Mouse (Mus musculus): ENCODE results near the gene Rps11. TPM values are rescaled to one million over a fixed set of nuclear protein-coding genes. Genes with fewer than 3 reads are reported as not detected.

Rps11 gene
- total RNA-seq, 2 experiments from 2014 or later, result 985 to 1,047 TPM

GRCm38 (mm10) chr7:45091001-45091990, 32.9 kb downstream of the Rps11 start:
- DNase-seq (ENCODE audit: low spot score in 2 of 2), result peak in 1 of 2 experiments; percentile 55

GRCm38 (mm10) chr7:45090251-45090977, 33.8 kb downstream of the Rps11 start:
- DNase-seq (ENCODE audit: low spot score in 2 of 2), result no peak

DNA sequence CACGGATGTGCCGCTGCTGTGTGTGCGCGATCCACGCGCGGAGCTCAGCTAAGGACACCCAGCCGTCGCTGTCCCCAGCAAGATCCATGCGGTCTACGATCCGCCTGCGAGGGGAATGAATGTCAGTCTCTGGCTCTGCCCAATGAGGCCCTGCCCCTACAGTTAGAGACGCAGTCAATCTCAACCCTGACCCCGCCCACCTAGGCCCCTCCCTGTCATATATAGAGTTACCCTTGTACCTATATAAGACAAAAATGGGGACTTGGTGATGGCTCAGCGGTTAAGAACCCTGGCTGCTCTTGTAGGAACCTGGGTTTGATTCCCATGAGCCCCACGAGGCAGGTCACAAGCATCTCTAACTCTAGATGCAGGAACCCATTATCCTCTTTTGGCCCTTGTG, 35.6 kb downstream of the Rps11 start:
- DNase-seq (ENCODE audit: low spot score in 2 of 2), result no peak

DNA sequence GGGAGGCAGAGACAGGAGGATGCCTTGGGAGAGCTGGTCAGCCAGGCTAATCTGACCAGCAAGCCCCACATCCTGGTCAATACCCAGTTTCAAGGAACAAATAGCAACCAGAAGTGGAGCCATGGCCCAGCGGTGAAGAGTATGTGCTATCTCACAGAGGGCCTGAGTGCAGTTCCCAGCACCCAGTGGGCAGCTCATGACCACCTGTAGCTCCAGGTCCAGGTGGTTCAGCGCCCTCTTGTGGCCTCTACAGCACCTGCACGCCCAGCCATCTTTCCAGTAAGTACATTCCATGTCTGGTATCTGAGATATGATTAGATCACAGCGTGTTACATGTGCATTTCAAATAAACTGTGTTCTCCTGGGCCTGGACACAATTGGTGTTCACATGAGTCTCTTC, 38.2 kb downstream of the Rps11 start:
- DNase-seq (ENCODE audit: low spot score in 2 of 2), result no peak

DNA sequence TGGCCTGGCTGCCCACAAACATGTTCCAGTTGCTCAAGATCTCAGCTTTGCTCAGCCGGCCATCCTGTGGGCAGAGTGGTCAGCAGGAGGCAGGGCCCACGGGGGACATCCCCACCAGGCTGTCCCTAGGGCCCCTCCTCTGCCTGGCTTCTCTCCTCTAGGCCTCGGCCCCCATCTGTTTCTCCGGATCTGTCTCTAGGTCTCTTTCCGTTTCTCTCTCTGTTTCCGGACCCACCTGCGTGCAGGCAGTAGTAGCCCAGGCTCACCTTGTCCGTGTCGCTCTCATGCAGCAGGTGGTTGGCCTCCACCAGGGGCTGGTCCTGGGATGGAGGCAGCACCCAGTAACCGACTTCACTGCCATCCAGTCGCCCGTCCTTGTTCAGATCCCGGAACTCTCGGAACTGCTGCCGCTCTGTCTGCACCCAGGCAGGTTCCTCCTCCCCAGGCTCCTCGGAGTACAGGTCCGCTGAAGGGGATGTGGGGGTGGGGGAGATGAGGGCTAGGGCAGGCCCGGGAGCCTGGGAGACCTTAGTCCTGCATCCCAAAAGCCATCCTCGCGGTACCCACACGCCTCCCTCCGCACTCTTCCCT, 40.8 kb downstream of the Rps11 start:
- no peak for DNase-seq (ENCODE audit: low spot score in 2 of 2)

DNA sequence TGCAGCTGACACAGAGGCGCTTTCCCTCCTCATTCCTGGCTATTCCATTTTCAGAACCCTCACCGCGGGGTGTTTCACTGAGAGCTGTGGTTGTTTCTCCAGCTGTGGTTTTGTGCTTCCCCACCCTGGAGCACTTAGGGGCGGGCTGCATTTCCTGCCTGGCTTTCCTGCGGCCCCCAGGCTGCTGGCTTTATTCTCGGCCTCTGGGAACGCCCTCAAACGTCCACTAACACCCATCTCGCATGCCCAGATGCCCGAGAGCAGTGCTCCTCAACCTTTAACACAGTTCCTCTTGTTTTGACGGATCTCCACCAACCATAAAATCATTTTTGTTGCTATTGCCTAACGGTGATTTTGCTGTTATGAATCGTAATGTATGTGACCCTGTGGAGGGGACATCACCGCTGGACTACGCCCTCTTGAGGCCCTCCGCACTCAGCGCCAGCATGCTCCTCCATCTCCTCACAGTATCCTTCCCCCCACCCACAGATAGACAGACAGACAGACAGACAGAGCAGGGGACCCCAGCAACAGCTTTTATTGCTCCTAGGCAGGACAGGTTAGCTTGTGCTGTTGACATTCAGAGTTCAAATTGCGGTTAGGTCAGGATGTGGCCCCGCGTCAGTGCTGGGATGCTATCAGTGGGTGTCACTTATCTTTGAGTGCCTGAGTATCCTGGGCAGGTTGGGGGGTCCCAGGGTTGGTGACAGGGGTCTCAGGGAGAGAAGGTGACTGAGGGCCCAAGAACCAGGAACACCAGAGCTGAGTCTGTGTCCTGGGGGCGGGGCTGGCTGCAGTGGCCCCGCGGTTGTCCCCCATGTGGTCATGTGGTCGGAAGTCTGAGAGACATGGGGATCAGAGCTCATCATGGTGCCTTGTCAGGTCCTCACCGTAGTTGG, 41.6 kb downstream of the Rps11 start:
- peak in 1 of 2 experiments; percentile 48 for DNase-seq (ENCODE audit: low spot score in 2 of 2)

DNA sequence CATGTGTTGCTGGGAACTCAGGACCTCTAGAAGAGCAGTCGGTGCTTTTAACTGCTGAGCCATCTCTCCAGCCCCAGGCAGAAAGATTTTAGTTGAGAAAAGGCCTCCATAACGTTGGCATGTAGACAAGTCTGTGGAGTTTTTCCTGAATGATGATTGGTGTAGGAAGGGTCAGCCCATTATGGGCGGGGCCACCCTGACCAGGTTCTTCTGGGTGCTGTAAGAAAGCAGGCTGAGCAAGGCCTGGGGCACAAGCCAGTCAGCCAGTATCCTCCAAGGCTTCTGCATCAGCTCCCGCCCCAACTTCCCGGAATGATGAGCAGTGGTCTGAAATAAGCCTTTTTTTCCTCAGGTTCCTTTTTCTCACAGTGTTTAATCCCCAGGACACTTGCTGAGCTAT, 43.2 kb downstream of the Rps11 start:
- no peak for DNase-seq (ENCODE audit: low spot score in 2 of 2)

- peak; percentile 84 to 89 for DNase-seq (ENCODE audit: low spot score in 2 of 2)
Measured at GRCm38 (mm10) chr7:45079856-45080255, 44.4 kb downstream of the Rps11 start.

GRCm38 (mm10) chr7:45078513-45078912, 45.7 kb downstream of the Rps11 start:
- peak in 1 of 2 experiments; percentile 79 for DNase-seq (ENCODE audit: low spot score in 2 of 2)

DNA sequence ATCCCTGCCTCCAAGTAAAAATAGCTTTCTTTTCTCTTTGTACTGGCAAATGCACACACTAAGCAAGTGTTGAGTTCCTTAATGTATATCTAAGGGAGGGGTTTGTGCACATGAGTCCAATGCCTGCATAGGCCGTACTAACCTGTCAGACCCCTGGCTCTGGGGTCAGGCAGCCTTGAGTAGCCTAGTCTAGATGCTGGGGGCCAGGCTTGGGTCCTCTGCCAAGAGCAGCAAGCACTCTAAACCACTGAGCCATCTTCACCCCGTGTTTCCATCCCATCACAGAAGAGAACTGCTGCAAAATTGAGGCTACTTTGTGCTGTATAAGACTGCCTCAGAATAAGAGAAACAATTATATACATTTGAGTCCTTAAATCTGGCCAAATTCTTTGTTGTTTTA, 46.4 kb downstream of the Rps11 start:
- no peak for DNase-seq (ENCODE audit: low spot score in 2 of 2)

DNA sequence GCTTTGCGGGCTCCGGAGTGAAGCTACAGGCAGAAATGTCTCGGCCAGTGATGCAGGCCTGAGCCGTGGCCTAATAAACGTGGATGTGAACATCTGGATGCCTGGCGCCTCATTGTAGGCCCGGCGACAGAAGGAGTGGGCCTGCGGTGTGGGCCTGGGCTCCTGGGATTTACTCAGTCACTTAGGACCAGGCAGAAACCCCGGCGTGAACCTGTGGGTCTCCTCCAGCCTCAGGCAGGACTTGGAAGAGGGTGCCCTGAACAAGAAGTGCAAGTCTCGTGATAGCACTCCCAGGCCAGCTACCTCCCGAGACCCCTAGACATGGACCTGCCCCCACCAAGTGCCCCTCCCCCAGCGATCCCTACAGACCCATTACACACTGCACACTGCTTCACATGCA, 46.9 kb downstream of the Rps11 start:
- no peak for DNase-seq (ENCODE audit: low spot score in 2 of 2)

- DNase-seq (ENCODE audit: low spot score in 2 of 2), result no peak
Measured at GRCm38 (mm10) chr7:45076501-45076900, 47.7 kb downstream of the Rps11 start.

- DNase-seq (ENCODE audit: low spot score in 2 of 2), result no peak
Measured at GRCm38 (mm10) chr7:45075405-45075804, 48.8 kb downstream of the Rps11 start.

GRCm38 (mm10) chr7:45073949-45074348, 50.3 kb downstream of the Rps11 start:
- DNase-seq (ENCODE audit: low spot score in 2 of 2), result no peak

DNA sequence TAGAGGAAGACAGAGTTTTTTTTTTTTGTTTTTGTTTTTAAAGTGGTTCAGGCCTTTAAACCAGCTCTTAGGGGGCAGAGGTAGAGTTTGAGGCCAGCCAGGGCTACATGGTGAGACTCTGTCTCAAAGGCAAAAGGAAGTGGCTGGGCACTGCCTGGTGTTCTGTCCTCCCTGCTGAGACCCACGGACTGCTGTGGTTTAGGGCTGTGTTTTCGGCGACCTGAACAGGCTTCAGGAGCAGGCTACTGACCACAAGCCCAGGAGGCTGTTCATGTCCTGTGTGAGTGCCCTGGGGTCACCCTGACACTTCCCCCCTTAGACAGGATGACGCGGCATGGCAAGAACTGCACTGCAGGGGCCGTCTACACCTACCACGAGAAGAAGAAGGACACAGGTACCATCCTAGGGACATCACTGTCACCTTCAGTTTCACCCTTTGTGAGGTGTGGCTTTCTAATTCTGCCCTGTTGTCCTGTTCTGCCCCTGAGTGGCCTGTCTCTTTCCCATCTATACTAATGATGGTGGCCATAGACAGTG, 51.0 kb downstream of the Rps11 start:
- DNase-seq (ENCODE audit: low spot score in 2 of 2), result no peak

Small RNA genes within 50 kb of the gene (microRNA-seq; reads per million reads assigned to microRNA genes)
- gene Mir150 (85.5 reads per million, percentile 48 among the genes with 10 or more reads in this experiment), gene Mir5121 (11.4 reads per million, percentile 29 among the genes with 10 or more reads in this experiment), gene Mir7055 (not detected)

Other genes with a start within 250 kb of the Rps11 start
- gene Med25, start 231.7 kb downstream of the Rps11 start, total RNA-seq (2021), result 10 to 100 TPM; 63.8 to 67.6 TPM
- gene Fuz, start 228.4 kb downstream of the Rps11 start, total RNA-seq (2021), result 10 to 100 TPM; 16.1 to 18.4 TPM
- 10 to 100 TPM; 84.8 to 88.9 TPM for gene Ap2a1, start 194.9 kb downstream of the Rps11 start, total RNA-seq (2021)
- gene Tsks, start 181.2 kb downstream of the Rps11 start, total RNA-seq (2021), result not detected
- gene Cpt1c, start 149.6 kb downstream of the Rps11 start, total RNA-seq (2021), result 10 to 100 TPM; 10.3 to 10.8 TPM
- gene Prmt1, start 137.9 kb downstream of the Rps11 start, total RNA-seq (2021), result 100 to 1,000 TPM; 318 to 331 TPM
- 10 to 100 TPM; 46.0 to 50.4 TPM for gene Irf3, start 126.8 kb downstream of the Rps11 start, total RNA-seq (2021)
- 10 to 100 TPM; 21.5 to 22.0 TPM for gene Bcl2l12, start 125.7 kb downstream of the Rps11 start, total RNA-seq (2021)
- gene Scaf1, start 108.1 kb downstream of the Rps11 start, total RNA-seq (2021), result 10 to 100 TPM; 74.1 to 76.0 TPM
- gene Rras, start 106.5 kb downstream of the Rps11 start, total RNA-seq (2021), result 100 to 1,000 TPM; 119 to 123 TPM
- gene Prr12, start 71.6 kb downstream of the Rps11 start, total RNA-seq (2021), result 10 to 100 TPM; 63.9 to 65.2 TPM
- 10 to 100 TPM; 47.3 to 48.3 TPM for gene Nosip, start 62.0 kb downstream of the Rps11 start, total RNA-seq (2021)
- 10 to 100 TPM; 11.7 to 12.3 TPM for gene Prrg2, start 61.8 kb downstream of the Rps11 start, total RNA-seq (2021)
- gene Rcn3, start 32.2 kb downstream of the Rps11 start, total RNA-seq (2021), result 100 to 1,000 TPM; 172 to 192 TPM
- 10 to 100 TPM; 84.6 to 87.3 TPM for gene Fcgrt, start 20.6 kb downstream of the Rps11 start, total RNA-seq (2021)
- 1,000 to 10,000 TPM; 1,483 to 1,628 TPM for gene Rpl13a, start 4.3 kb upstream of the Rps11 start, total RNA-seq (2021)
- gene Gm45713, start 11.8 kb upstream of the Rps11 start, total RNA-seq (2021), result under 1 TPM in 1 of 2 experiments, not detected in 1; 0.34 TPM
- gene Flt3l, start 12.0 kb upstream of the Rps11 start, total RNA-seq (2021), result 1 to 10 TPM; 2.4 to 5.1 TPM
- gene Pih1d1, start 29.9 kb upstream of the Rps11 start, total RNA-seq (2021), result 10 to 100 TPM; 52.1 to 59.3 TPM
- 10 to 100 TPM; 34.8 to 51.6 TPM for gene Aldh16a1, start 30.1 kb upstream of the Rps11 start, total RNA-seq (2021)
- 1 to 10 TPM; 2.6 to 3.0 TPM for gene Slc17a7, start 39.5 kb upstream of the Rps11 start, total RNA-seq (2021)
- gene Gfy, start 55.1 kb upstream of the Rps11 start, total RNA-seq (2021), result under 1 TPM; 0.34 to 0.42 TPM
- gene Pth2, start 56.6 kb upstream of the Rps11 start, total RNA-seq (2021), result not detected
- gene Ccdc155, start 80.5 kb upstream of the Rps11 start, total RNA-seq (2021), result 1 to 10 TPM; 3.2 to 4.9 TPM
- gene Dkkl1, start 87.7 kb upstream of the Rps11 start, total RNA-seq (2021), result not detected
- gene Tead2, start 91.3 kb upstream of the Rps11 start, total RNA-seq (2021), result 10 to 100 TPM; 40.0 to 51.4 TPM
- gene Cd37, start 114.7 kb upstream of the Rps11 start, total RNA-seq (2021), result 1 to 10 TPM; 3.7 to 4.8 TPM
- gene Slc6a16, start 116.6 kb upstream of the Rps11 start, total RNA-seq (2021), result not detected
- gene Slc6a21, start 153.1 kb upstream of the Rps11 start, total RNA-seq (2021), result not detected
- 10 to 100 TPM; 42.7 to 53.4 TPM for gene Trpm4, start 209.3 kb upstream of the Rps11 start, total RNA-seq (2021)
- gene Hrc, start 210.9 kb upstream of the Rps11 start, total RNA-seq (2021), result 100 to 1,000 TPM; 523 to 551 TPM
- gene Ppfia3, start 242.6 kb upstream of the Rps11 start, total RNA-seq (2021), result 1 to 10 TPM; 1.9 to 2.4 TPM
- gene Lin7b, start 246.1 kb upstream of the Rps11 start, total RNA-seq (2021), result 1 to 10 TPM in 1 of 2 experiments, under 1 TPM in 1; 0.86 to 1.1 TPM